Comparison of ENCODE assay signal across 7 mouse cellular contexts in the genomic region with DNA sequence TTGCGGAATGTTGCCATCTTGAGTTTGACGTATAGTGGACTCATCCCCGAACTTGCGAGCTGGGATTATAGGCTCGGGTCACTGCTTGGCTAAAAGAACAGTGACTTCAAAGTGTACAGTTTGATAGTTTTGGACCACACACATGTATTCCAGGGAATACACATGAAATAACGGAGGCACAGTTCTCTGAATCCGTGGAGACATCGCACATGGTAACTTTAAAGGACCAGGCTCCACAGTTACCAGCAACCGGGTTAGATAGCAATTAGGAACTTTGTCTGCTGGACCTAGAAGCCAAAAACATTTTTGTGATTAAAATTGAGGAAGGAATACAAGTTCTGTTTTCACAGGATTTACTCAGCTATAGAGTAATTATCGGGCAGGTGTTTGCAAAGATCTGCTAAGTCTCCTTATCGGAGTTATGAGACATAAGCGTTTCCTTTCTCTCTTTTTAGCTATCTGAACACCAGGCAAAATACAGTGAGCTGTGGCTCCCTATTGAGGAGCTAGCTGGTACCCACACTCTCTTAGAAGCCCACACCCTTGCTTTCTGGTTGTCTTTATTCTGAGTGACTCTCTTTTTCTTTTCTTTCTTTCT. TPM values are rescaled to one million over a fixed set of nuclear protein-coding genes. Genes with fewer than 3 reads are reported as not detected.
DNase-seq lines count a peak whose midpoint lies in the region; ATAC-seq and TF ChIP-seq lines count a peak whose summit lies in the region.

No protein-coding gene starts in this region.

- no peak for DNase-seq in neural tube, embryonic 11.5 days (ENCODE audit: low spot score)
- DNase-seq in neural tube, embryonic 10.5 days (ENCODE audit: extremely low spot score, low spot score): no peak
- DNase-seq in limb, embryonic 14.5 days (ENCODE audit: low spot score): no peak
- DNase-seq in layer of hippocampus, postnatal 14 days (ENCODE audit: low spot score in 2 of 2): no peak

- H3K4me1 ChIP-seq in neural tube, embryonic 11.5 days (ENCODE audit: control insufficient read depth, insufficient read depth, low read length): peaks cover 6% of the 10 kb centered on the region; the same call in 1 of the 2 replicates
- peaks cover 7% of the 10 kb centered on the region; the same call in 1 of the 2 replicates for H3K4me1 ChIP-seq in limb, embryonic 14.5 days (ENCODE audit: control insufficient read depth, insufficient read depth, low read length)
- no peaks in the 10 kb centered on the region for H3K4me1 ChIP-seq in stomach, embryonic 16.5 days (ENCODE audit: control insufficient read depth, insufficient read depth, low read length)

- WGBS in neural tube, embryonic 11.5 days: 20% methylated on average over 12 of the region's 12 CpGs
- WGBS in limb, embryonic 14.5 days: 19% methylated on average over 12 of the region's 12 CpGs
- WGBS in stomach, embryonic 16.5 days: 11% methylated on average over 12 of the region's 12 CpGs

- peak overlapping the region; percentile 73 for H3K9ac ChIP-seq in neural tube, embryonic 11.5 days (ENCODE audit: low read length)
- H3K9ac ChIP-seq in limb, embryonic 14.5 days (ENCODE audit: low read depth, low read length, severe bottlenecking): peak overlapping the region; percentile 80
- peak overlapping the region; percentile 94 for H3K9ac ChIP-seq in stomach, embryonic 16.5 days (ENCODE audit: low read length)

- no peak overlapping the region for H3K27ac ChIP-seq in neural tube, embryonic 11.5 days (ENCODE audit: low read depth, low read length)
- peak overlapping the region; percentile 61; the same call in 1 of the 2 replicates for H3K27ac ChIP-seq in limb, embryonic 14.5 days (replicated peaks; ENCODE audit: low read depth, low read length)
- H3K27ac ChIP-seq in stomach, embryonic 16.5 days (ENCODE audit: low read length): peak overlapping the region; percentile 27; the same call in 1 of the 2 replicates

- TF ChIP-seq POLR2A in limb, embryonic 14.5 days (IDR thresholded peaks at IDR 0.05; ENCODE audit: borderline replicate concordance, extremely low read depth, insufficient read depth, insufficient read length): no peak

- no peaks in the 10 kb centered on the region for H3K27me3 ChIP-seq in neural tube, embryonic 11.5 days (ENCODE audit: control insufficient read depth, insufficient read depth, low read length)
- no peaks in the 10 kb centered on the region for H3K27me3 ChIP-seq in limb, embryonic 14.5 days (ENCODE audit: control insufficient read depth, insufficient read depth, low read length)
- H3K27me3 ChIP-seq in stomach, embryonic 16.5 days (ENCODE audit: control insufficient read depth, insufficient read depth, low read length): no peaks in the 10 kb centered on the region

- no peak for ATAC-seq in neural tube, embryonic 11.5 days (ENCODE audit: insufficient read depth, low FRiP score, low TSS enrichment)
- peak; percentile 15; the same call in 1 of the 2 replicates for ATAC-seq in erythroblast, adult 5-6 weeks (replicated peaks; ENCODE audit: low FRiP score, poor library complexity, severe bottlenecking)
- ATAC-seq in limb, embryonic 14.5 days (ENCODE audit: low FRiP score, low read depth): no peak
- ATAC-seq in stomach, embryonic 16.5 days (ENCODE audit: insufficient read depth, low FRiP score): no peak
- ATAC-seq in erythroid progenitor cell, adult 5-6 weeks (replicated peaks; ENCODE audit: low FRiP score, poor library complexity, severe bottlenecking): no peak

- no peaks in the 10 kb centered on the region for H3K9me3 ChIP-seq in neural tube, embryonic 11.5 days (ENCODE audit: control insufficient read depth, low read length)
- no peaks in the 10 kb centered on the region for H3K9me3 ChIP-seq in limb, embryonic 14.5 days (ENCODE audit: control insufficient read depth, low read length)
- H3K9me3 ChIP-seq in stomach, embryonic 16.5 days (replicated peaks; ENCODE audit: control insufficient read depth, low read length): no peaks in the 10 kb centered on the region

- no peaks in the 10 kb centered on the region for H3K36me3 ChIP-seq in neural tube, embryonic 11.5 days (ENCODE audit: control insufficient read depth, insufficient read depth, low read length)
- H3K36me3 ChIP-seq in limb, embryonic 14.5 days (ENCODE audit: control insufficient read depth, insufficient read depth, low read length): no peaks in the 10 kb centered on the region
- no peaks in the 10 kb centered on the region for H3K36me3 ChIP-seq in stomach, embryonic 16.5 days (ENCODE audit: control insufficient read depth, insufficient read depth, low read length)

- H3K4me2 ChIP-seq in neural tube, embryonic 11.5 days (ENCODE audit: low read depth): peak overlapping the region; percentile 60
- peak overlapping the region; percentile 75 for H3K4me2 ChIP-seq in limb, embryonic 14.5 days (replicated peaks; ENCODE audit: low read depth, low read length, severe bottlenecking)
- H3K4me2 ChIP-seq in stomach, embryonic 16.5 days (ENCODE audit: low read depth, low read length): peak overlapping the region; percentile 89

- H3K4me3 ChIP-seq in neural tube, embryonic 11.5 days (ENCODE audit: low read depth, low read length): peak overlapping the region; percentile 88
- peak overlapping the region; percentile 72 for H3K4me3 ChIP-seq in limb, embryonic 14.5 days (replicated peaks; ENCODE audit: low read length)
- peak overlapping the region; percentile 85 for H3K4me3 ChIP-seq in stomach, embryonic 16.5 days (replicated peaks; ENCODE audit: low read length)

RNA-seq across cellular contexts. Expression of gene Rngtt, which starts 0.8 kb away (rescaled TPM):
- 35.1 and 36.8 TPM in 2 replicates for polyA plus RNA-seq in neural tube, embryonic 11.5 days (2014; fragmentation: Nextera tagmentation; extraction: Ambion mirVana)
- total RNA-seq in erythroblast, adult 5-6 weeks (2015; ENCODE audit: low replicate concordance): 55.8 and 61.3 TPM in 2 replicates
- total RNA-seq in erythroblast, adult 5-6 weeks (2017; ENCODE audit: low replicate concordance): 109 and 206 TPM in 2 replicates
- polyA plus RNA-seq in limb, embryonic 14.5 days (2012; rRNA removed): 7.3 and 8.3 TPM in 2 replicates
- 16.9 and 19.4 TPM in 2 replicates for polyA plus RNA-seq in limb, embryonic 14.5 days (2014; fragmentation: Nextera tagmentation; extraction: Ambion mirVana)
- polyA plus RNA-seq in stomach, embryonic 16.5 days (2015; fragmentation: Nextera tagmentation; extraction: Ambion mirVana): 19.0 and 22.6 TPM in 2 replicates
- 10 to 100 TPM; 20.9 to 23.3 TPM for total RNA-seq in layer of hippocampus, postnatal 14 days (2021)
- 54.4 and 97.3 TPM in 2 replicates for total RNA-seq in erythroid progenitor cell, adult 5-6 weeks (2015; ENCODE audit: low replicate concordance)
- total RNA-seq in erythroid progenitor cell, adult 5-6 weeks (2017; ENCODE audit: low replicate concordance): 142 and 148 TPM in 2 replicates

RNA-seq across cellular contexts. Expression of gene Pnrc1, which starts 21.0 kb away (rescaled TPM):
- polyA plus RNA-seq in neural tube, embryonic 11.5 days (2014; fragmentation: Nextera tagmentation; extraction: Ambion mirVana): 88.8 and 89.0 TPM in 2 replicates
- total RNA-seq in erythroblast, adult 5-6 weeks (2015; ENCODE audit: low replicate concordance): 234 and 244 TPM in 2 replicates
- 215 and 244 TPM in 2 replicates for total RNA-seq in erythroblast, adult 5-6 weeks (2017; ENCODE audit: low replicate concordance)
- 61.4 and 66.5 TPM in 2 replicates for polyA plus RNA-seq in limb, embryonic 14.5 days (2012; rRNA removed)
- 121 and 137 TPM in 2 replicates for polyA plus RNA-seq in limb, embryonic 14.5 days (2014; fragmentation: Nextera tagmentation; extraction: Ambion mirVana)
- polyA plus RNA-seq in stomach, embryonic 16.5 days (2015; fragmentation: Nextera tagmentation; extraction: Ambion mirVana): 57.0 and 61.1 TPM in 2 replicates
- 100 to 1,000 TPM in 1 of 2 experiments, 10 to 100 TPM in 1; 97.2 to 109 TPM for total RNA-seq in layer of hippocampus, postnatal 14 days (2021)
- 103 and 121 TPM in 2 replicates for total RNA-seq in erythroid progenitor cell, adult 5-6 weeks (2015; ENCODE audit: low replicate concordance)
- 66.6 and 83.0 TPM in 2 replicates for total RNA-seq in erythroid progenitor cell, adult 5-6 weeks (2017; ENCODE audit: low replicate concordance)
